Mouse (Mus musculus): ENCODE measurements around the gene Madd. TPM values are rescaled to one million over a fixed set of nuclear protein-coding genes. Genes with fewer than 3 reads are reported as not detected.

The Madd gene
- polyA plus RNA-seq, 2 experiments = 8.6 to 18.1 TPM

DNA sequence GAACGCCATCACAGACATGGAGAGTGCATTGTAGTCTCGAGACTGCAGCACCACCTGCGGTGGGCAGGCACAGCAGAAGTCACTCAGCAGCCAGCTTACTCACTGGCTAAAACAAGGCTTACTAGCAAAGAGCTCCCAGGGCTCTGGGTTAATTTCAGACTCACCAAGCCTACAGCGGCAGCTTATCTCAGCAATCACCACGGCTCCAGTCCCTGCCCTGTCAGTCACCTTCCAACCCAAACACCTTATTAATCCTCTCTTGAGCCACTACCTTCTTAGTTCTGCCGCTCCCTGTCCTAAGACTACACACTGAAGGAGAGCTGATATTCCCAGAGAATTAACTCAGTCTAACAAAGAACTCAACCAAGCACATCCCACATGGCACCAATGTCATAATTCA is 7.4 kb downstream of the Madd start:
- ATAC-seq (ENCODE audit: low FRiP score, low read depth) (no peak), DNase-seq (ENCODE audit: low spot score) (no peak)
- no peak overlapping the region for H3K9ac ChIP-seq (ENCODE audit: low read depth, low read length, severe bottlenecking)
- no peaks in the 10 kb centered on the region for H3K4me1 ChIP-seq (ENCODE audit: control insufficient read depth, insufficient read depth, low read length)
- H3K27ac ChIP-seq (replicated peaks; ENCODE audit: low read depth, low read length) = no peak overlapping the region
- no peak overlapping the region for H3K4me2 ChIP-seq (replicated peaks; ENCODE audit: low read depth, low read length, severe bottlenecking)
- H3K4me3 ChIP-seq (replicated peaks; ENCODE audit: low read length) = no peak overlapping the region
- WGBS = 83% methylated on average over 6 of the region's 6 CpGs
- TF ChIP-seq POLR2A (IDR thresholded peaks at IDR 0.05; ENCODE audit: borderline replicate concordance, extremely low read depth, insufficient read depth, insufficient read length) = no peak
- H3K27me3 ChIP-seq (ENCODE audit: control insufficient read depth, insufficient read depth, low read length) = no peaks in the 10 kb centered on the region
- peaks cover 24% of the 10 kb centered on the region for H3K36me3 ChIP-seq (ENCODE audit: control insufficient read depth, insufficient read depth, low read length)
- no peaks in the 10 kb centered on the region for H3K9me3 ChIP-seq (ENCODE audit: control insufficient read depth, low read length)

DNA sequence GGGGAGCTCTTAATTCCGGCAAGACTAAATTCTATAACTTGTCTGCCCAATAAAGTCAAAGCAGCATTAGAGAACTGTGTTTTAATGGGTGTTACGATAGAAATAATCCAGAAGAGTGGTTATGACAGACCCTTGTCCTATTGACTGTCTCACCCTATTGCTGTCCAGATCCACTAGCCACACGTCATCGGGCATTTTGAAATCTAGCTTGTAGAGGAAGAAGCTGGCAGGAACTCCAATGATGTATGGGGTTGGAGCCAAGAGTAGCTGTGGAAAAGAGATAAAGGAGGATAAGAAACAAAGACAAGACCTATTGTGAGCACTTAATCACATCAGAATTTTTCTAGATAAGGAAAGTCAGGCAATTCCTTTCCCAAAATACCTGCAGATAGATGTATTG is 8.1 kb downstream of the Madd start:
- no peaks in the 10 kb centered on the region for H3K4me1 ChIP-seq (ENCODE audit: control insufficient read depth, insufficient read depth, low read length)
- WGBS = 82% methylated on average over 4 of the region's 4 CpGs
- no peak overlapping the region for H3K4me2 ChIP-seq (replicated peaks; ENCODE audit: low read depth, low read length, severe bottlenecking)
- H3K9ac ChIP-seq (ENCODE audit: low read depth, low read length, severe bottlenecking) = no peak overlapping the region
- peaks cover 27% of the 10 kb centered on the region for H3K36me3 ChIP-seq (ENCODE audit: control insufficient read depth, insufficient read depth, low read length)
- no peak for DNase-seq (ENCODE audit: low spot score)
- no peaks in the 10 kb centered on the region for H3K9me3 ChIP-seq (ENCODE audit: control insufficient read depth, low read length)
- H3K27me3 ChIP-seq (ENCODE audit: control insufficient read depth, insufficient read depth, low read length) = no peaks in the 10 kb centered on the region
- ATAC-seq (ENCODE audit: low FRiP score, low read depth) = no peak
- TF ChIP-seq POLR2A (IDR thresholded peaks at IDR 0.05; ENCODE audit: borderline replicate concordance, extremely low read depth, insufficient read depth, insufficient read length) = no peak
- H3K4me3 ChIP-seq (replicated peaks; ENCODE audit: low read length) = no peak overlapping the region
- no peak overlapping the region for H3K27ac ChIP-seq (replicated peaks; ENCODE audit: low read depth, low read length)

- ATAC-seq (ENCODE audit: low FRiP score, low read depth) (no peak), DNase-seq (ENCODE audit: low spot score) (no peak)
- WGBS = 85% methylated on average over 25 of the region's 25 CpGs
- Histone ChIP-seq H3K27me3 (ENCODE audit: control insufficient read depth, insufficient read depth, low read length) (no peaks in the 10 kb centered on the region), H3K4me1 (ENCODE audit: control insufficient read depth, insufficient read depth, low read length) (no peaks in the 10 kb centered on the region), H3K9me3 (ENCODE audit: control insufficient read depth, low read length) (no peaks in the 10 kb centered on the region), H3K27ac (replicated peaks; ENCODE audit: low read depth, low read length) (no peak overlapping the region), H3K4me2 (replicated peaks; ENCODE audit: low read depth, low read length, severe bottlenecking) (no peak overlapping the region), H3K9ac (ENCODE audit: low read depth, low read length, severe bottlenecking) (no peak overlapping the region), H3K4me3 (replicated peaks; ENCODE audit: low read length) (no peak overlapping the region), H3K36me3 (ENCODE audit: control insufficient read depth, insufficient read depth, low read length) (peaks cover 49% of the 10 kb centered on the region)
- no peak for TF ChIP-seq POLR2A (IDR thresholded peaks at IDR 0.05; ENCODE audit: borderline replicate concordance, extremely low read depth, insufficient read depth, insufficient read length)
Measured at GRCm38 (mm10) chr2:91169587-91170322, 13.9 kb downstream of the Madd start.

DNA sequence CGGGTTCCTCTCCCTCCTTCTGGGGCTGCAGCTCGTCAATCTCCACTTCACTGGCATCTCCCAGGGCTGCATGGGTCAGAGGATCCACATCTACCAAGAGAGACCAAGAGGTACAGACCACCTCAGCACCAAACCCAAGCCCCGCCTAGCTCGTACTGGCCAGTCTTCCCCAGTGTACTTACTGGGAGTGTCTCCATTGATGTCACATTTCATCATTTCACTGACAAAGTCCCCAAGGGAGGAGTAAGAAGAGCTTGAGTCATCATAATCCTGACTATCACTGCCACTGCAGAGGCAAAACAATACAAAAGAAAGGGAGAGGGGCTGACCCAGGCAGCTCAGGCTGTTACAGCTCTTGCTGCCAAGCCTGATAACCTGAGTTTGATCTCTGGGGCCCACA is 16.0 kb downstream of the Madd start:
- Histone ChIP-seq H3K27me3 (ENCODE audit: control insufficient read depth, insufficient read depth, low read length) (no peaks in the 10 kb centered on the region), H3K36me3 (ENCODE audit: control insufficient read depth, insufficient read depth, low read length) (peaks cover 47% of the 10 kb centered on the region), H3K4me3 (replicated peaks; ENCODE audit: low read length) (no peak overlapping the region), H3K27ac (replicated peaks; ENCODE audit: low read depth, low read length) (no peak overlapping the region), H3K4me2 (replicated peaks; ENCODE audit: low read depth, low read length, severe bottlenecking) (no peak overlapping the region), H3K9me3 (ENCODE audit: control insufficient read depth, low read length) (no peaks in the 10 kb centered on the region), H3K9ac (ENCODE audit: low read depth, low read length, severe bottlenecking) (no peak overlapping the region), H3K4me1 (ENCODE audit: control insufficient read depth, insufficient read depth, low read length) (no peaks in the 10 kb centered on the region)
- 79% methylated on average over 4 of the region's 4 CpGs for WGBS
- DNase-seq (ENCODE audit: low spot score) = no peak
- ATAC-seq (ENCODE audit: low FRiP score, low read depth) = no peak
- no peak for TF ChIP-seq POLR2A (IDR thresholded peaks at IDR 0.05; ENCODE audit: borderline replicate concordance, extremely low read depth, insufficient read depth, insufficient read length)

GRCm38 (mm10) chr2:91164991-91165390 is 18.6 kb downstream of the Madd start:
- ATAC-seq (ENCODE audit: low FRiP score, low read depth) = no peak
- WGBS = 94% methylated on average over 6 of the region's 6 CpGs
- no peak overlapping the region for H3K4me2 ChIP-seq (replicated peaks; ENCODE audit: low read depth, low read length, severe bottlenecking)
- no peaks in the 10 kb centered on the region for H3K4me1 ChIP-seq (ENCODE audit: control insufficient read depth, insufficient read depth, low read length)
- no peak for TF ChIP-seq POLR2A (IDR thresholded peaks at IDR 0.05; ENCODE audit: borderline replicate concordance, extremely low read depth, insufficient read depth, insufficient read length)
- no peaks in the 10 kb centered on the region for H3K9me3 ChIP-seq (ENCODE audit: control insufficient read depth, low read length)
- H3K9ac ChIP-seq (ENCODE audit: low read depth, low read length, severe bottlenecking) = no peak overlapping the region
- H3K36me3 ChIP-seq (ENCODE audit: control insufficient read depth, insufficient read depth, low read length) = peaks cover 57% of the 10 kb centered on the region
- no peak for DNase-seq (ENCODE audit: low spot score)
- no peak overlapping the region for H3K27ac ChIP-seq (replicated peaks; ENCODE audit: low read depth, low read length)
- H3K27me3 ChIP-seq (ENCODE audit: control insufficient read depth, insufficient read depth, low read length) = no peaks in the 10 kb centered on the region
- H3K4me3 ChIP-seq (replicated peaks; ENCODE audit: low read length) = no peak overlapping the region
